Mouse (Mus musculus) stomach, embryonic 15.5 days (tissue): ENCODE data around the gene Arl15. TPM values are rescaled to one million over a fixed set of nuclear protein-coding genes. Genes with fewer than 3 reads are reported as not detected.

Source experiments
- ATAC-seq: fragments of 200-750 bp; cut with Nextera tagmentation; 2 replicates; pipeline ENCODE4 v1.8.0; 2017; ENCODE audit warnings: low read depth, moderate number of reproducible peaks, moderate TSS enrichment; ENCODE audit not compliant: insufficient read depth, low FRiP score
- H3K27ac ChIP-seq: fragments of 300-500 bp; sonication (generic); 2 replicates; pipeline ENCODE4 v1.5.1; 2015; ENCODE audit warnings: mild to moderate bottlenecking, inconsistent platforms
- H3K27me3 ChIP-seq: fragments of 300-500 bp; sonication (generic); replicated peaks from 2 replicates; pipeline ENCODE4 v1.6.1; 2015; ENCODE audit warnings: inconsistent platforms
- H3K36me3 ChIP-seq: fragments of 300-500 bp; sonication (generic); 2 replicates; pipeline ENCODE4 v1.6.1; 2015; ENCODE audit warnings: inconsistent platforms
- H3K4me1 ChIP-seq: fragments of 300-500 bp; sonication (generic); 2 replicates; pipeline ENCODE4 v1.6.1; 2015; ENCODE audit warnings: inconsistent platforms
- H3K4me2 ChIP-seq: fragments of 300-500 bp; sonication (generic); 2 replicates; pipeline ENCODE4 v1.6.1; 2015; ENCODE audit warnings: mild to moderate bottlenecking, inconsistent platforms
- H3K4me3 ChIP-seq: fragments of 300-500 bp; sonication (generic); replicated peaks from 2 replicates; pipeline ENCODE4 v1.5.1; 2015; ENCODE audit warnings: inconsistent platforms
- H3K9ac ChIP-seq: fragments of 300-500 bp; sonication (generic); 2 replicates; pipeline ENCODE4 v1.6.1; 2015; ENCODE audit warnings: inconsistent platforms
- H3K9me3 ChIP-seq: fragments of 300-500 bp; sonication (generic); 2 replicates; pipeline ENCODE4 v1.6.1; 2016; ENCODE audit warnings: inconsistent platforms
- WGBS: fragments of 180-500 bp; shearing (Covaris S2); methylation state at CpG from one replicate; pipeline ENCODE4 v1.1.7; 2015; 5-methylcytosine and 5-hydroxymethylcytosine counted together
- polyA plus RNA-seq: library from polyadenylated mRNA; unstranded; fragments of >200 nt; fragmentation: Nextera tagmentation; extraction: Ambion mirVana; gene quantifications from 2 replicates; pipeline ENCODE4 v1.2.1, GENCODE M21; 2015

The Arl15 gene
- polyA plus RNA-seq, 1 experiment from 2014 or later: 6.7 TPM

GRCm38 (mm10) chr13:114080491-114080890 lies 286.2 kb downstream of the Arl15 start:
- Histone ChIP-seq H3K4me1 (no peaks in the 10 kb centered on the region), H3K27me3 (no peaks in the 10 kb centered on the region), H3K4me2 (no peak overlapping the region), H3K36me3 (no peaks in the 10 kb centered on the region), H3K4me3 (no peak overlapping the region), H3K9ac (no peak overlapping the region), H3K27ac (no peak overlapping the region), H3K9me3 (no peaks in the 10 kb centered on the region)
- ATAC-seq: no peak
- 84% methylated on average over 8 of the region's 8 CpGs for WGBS

GRCm38 (mm10) chr13:114083570-114084138 lies 289.3 kb downstream of the Arl15 start:
- H3K27ac ChIP-seq: no peak overlapping the region
- H3K4me1 ChIP-seq: no peaks in the 10 kb centered on the region
- 87% methylated on average over 3 of the region's 3 CpGs for WGBS
- H3K4me2 ChIP-seq: no peak overlapping the region
- H3K9ac ChIP-seq: no peak overlapping the region
- no peaks in the 10 kb centered on the region for H3K36me3 ChIP-seq
- H3K27me3 ChIP-seq: no peaks in the 10 kb centered on the region
- no peaks in the 10 kb centered on the region for H3K9me3 ChIP-seq
- H3K4me3 ChIP-seq: no peak overlapping the region
- no peak for ATAC-seq

GRCm38 (mm10) chr13:114085442-114085841 lies 291.1 kb downstream of the Arl15 start:
- no peaks in the 10 kb centered on the region for H3K36me3 ChIP-seq
- no peaks in the 10 kb centered on the region for H3K4me1 ChIP-seq
- ATAC-seq: no peak
- no peaks in the 10 kb centered on the region for H3K27me3 ChIP-seq
- WGBS: 80% methylated on average over 8 of the region's 8 CpGs
- no peak overlapping the region for H3K27ac ChIP-seq
- no peak overlapping the region for H3K9ac ChIP-seq
- H3K4me2 ChIP-seq: no peak overlapping the region
- H3K4me3 ChIP-seq: no peak overlapping the region
- no peaks in the 10 kb centered on the region for H3K9me3 ChIP-seq

- ATAC-seq: no peak
- Histone ChIP-seq H3K4me3 (no peak overlapping the region), H3K4me2 (no peak overlapping the region), H3K27ac (no peak overlapping the region), H3K4me1 (no peaks in the 10 kb centered on the region), H3K27me3 (no peaks in the 10 kb centered on the region), H3K9ac (no peak overlapping the region), H3K9me3 (no peaks in the 10 kb centered on the region), H3K36me3 (no peaks in the 10 kb centered on the region)
- 40% methylated on average over 5 of the region's 5 CpGs for WGBS
Observed at GRCm38 (mm10) chr13:114086325-114086724, 292.0 kb downstream of the Arl15 start.

GRCm38 (mm10) chr13:114086801-114087200 lies 292.5 kb downstream of the Arl15 start:
- Histone ChIP-seq H3K27ac (no peak overlapping the region), H3K4me3 (no peak overlapping the region), H3K4me1 (no peaks in the 10 kb centered on the region), H3K27me3 (no peaks in the 10 kb centered on the region), H3K9ac (no peak overlapping the region), H3K4me2 (no peak overlapping the region), H3K36me3 (no peaks in the 10 kb centered on the region), H3K9me3 (no peaks in the 10 kb centered on the region)
- no peak for ATAC-seq
- 68% methylated on average over 5 of the region's 5 CpGs for WGBS

GRCm38 (mm10) chr13:114087696-114088465 lies 293.6 kb downstream of the Arl15 start:
- Histone ChIP-seq H3K27ac (no peak overlapping the region), H3K9ac (no peak overlapping the region), H3K4me3 (no peak overlapping the region), H3K36me3 (no peaks in the 10 kb centered on the region), H3K4me2 (no peak overlapping the region), H3K9me3 (no peaks in the 10 kb centered on the region), H3K27me3 (no peaks in the 10 kb centered on the region), H3K4me1 (no peaks in the 10 kb centered on the region)
- ATAC-seq: no peak
- WGBS: 90% methylated on average over 10 of the region's 10 CpGs

GRCm38 (mm10) chr13:114090786-114091185 lies 296.5 kb downstream of the Arl15 start:
- no peaks in the 10 kb centered on the region for H3K36me3 ChIP-seq
- WGBS: 89% methylated on average over 6 of the region's 6 CpGs
- H3K4me2 ChIP-seq: no peak overlapping the region
- H3K27me3 ChIP-seq: no peaks in the 10 kb centered on the region
- no peak overlapping the region for H3K27ac ChIP-seq
- no peaks in the 10 kb centered on the region for H3K4me1 ChIP-seq
- no peak for ATAC-seq
- H3K9ac ChIP-seq: no peak overlapping the region
- no peak overlapping the region for H3K4me3 ChIP-seq
- H3K9me3 ChIP-seq: no peaks in the 10 kb centered on the region

- Histone ChIP-seq H3K9ac (no peak overlapping the region), H3K4me1 (no peaks in the 10 kb centered on the region), H3K4me3 (no peak overlapping the region), H3K27me3 (no peaks in the 10 kb centered on the region), H3K27ac (no peak overlapping the region), H3K9me3 (no peaks in the 10 kb centered on the region), H3K4me2 (no peak overlapping the region), H3K36me3 (no peaks in the 10 kb centered on the region)
- no peak for ATAC-seq
- WGBS: 75% methylated on average over 9 of the region's 9 CpGs
Observed at GRCm38 (mm10) chr13:114091231-114091630, 296.9 kb downstream of the Arl15 start.

GRCm38 (mm10) chr13:114094151-114094875 lies 300.0 kb downstream of the Arl15 start:
- WGBS: 70% methylated on average over 7 of the region's 7 CpGs
- Histone ChIP-seq H3K4me3 (no peak overlapping the region), H3K4me1 (no peaks in the 10 kb centered on the region), H3K9me3 (no peaks in the 10 kb centered on the region), H3K27ac (no peak overlapping the region), H3K4me2 (no peak overlapping the region), H3K9ac (no peak overlapping the region), H3K36me3 (no peaks in the 10 kb centered on the region), H3K27me3 (no peaks in the 10 kb centered on the region)
- ATAC-seq: no peak

GRCm38 (mm10) chr13:114095440-114095839 lies 301.1 kb downstream of the Arl15 start:
- Histone ChIP-seq H3K27me3 (no peaks in the 10 kb centered on the region), H3K4me1 (no peaks in the 10 kb centered on the region), H3K9me3 (no peaks in the 10 kb centered on the region), H3K9ac (no peak overlapping the region), H3K27ac (no peak overlapping the region), H3K4me2 (no peak overlapping the region), H3K36me3 (no peaks in the 10 kb centered on the region), H3K4me3 (no peak overlapping the region)
- no peak for ATAC-seq
- WGBS: 89% methylated on average over 4 of the region's 4 CpGs

- no peak for ATAC-seq
- H3K4me3 ChIP-seq: no peak overlapping the region
- H3K4me1 ChIP-seq: no peaks in the 10 kb centered on the region
- H3K9ac ChIP-seq: no peak overlapping the region
- no peaks in the 10 kb centered on the region for H3K27me3 ChIP-seq
- H3K9me3 ChIP-seq: no peaks in the 10 kb centered on the region
- no peak overlapping the region for H3K4me2 ChIP-seq
- no peak overlapping the region for H3K27ac ChIP-seq
- H3K36me3 ChIP-seq: no peaks in the 10 kb centered on the region
Observed at GRCm38 (mm10) chr13:114096386-114096785, 302.1 kb downstream of the Arl15 start.

GRCm38 (mm10) chr13:114101155-114101554 lies 306.9 kb downstream of the Arl15 start:
- Histone ChIP-seq H3K4me3 (no peak overlapping the region), H3K4me1 (no peaks in the 10 kb centered on the region), H3K27me3 (no peaks in the 10 kb centered on the region), H3K4me2 (no peak overlapping the region), H3K36me3 (no peaks in the 10 kb centered on the region), H3K9me3 (no peaks in the 10 kb centered on the region), H3K9ac (no peak overlapping the region), H3K27ac (no peak overlapping the region)
- 66% methylated on average over 5 of the region's 5 CpGs for WGBS
- ATAC-seq: no peak
